Mouse (Mus musculus) lung, postnatal 0 days (tissue): ENCODE measurements around the gene Ccser1.

Experiments
- CTCF ChIP-seq: IDR thresholded peaks from 2 replicates; pipeline ENCODE4 v1.5.1; 2016; ENCODE audit warnings: antibody characterized with exemption, mild to moderate bottlenecking
- EP300 ChIP-seq: IDR thresholded peaks from 2 replicates; pipeline ENCODE4 v1.6.1; 2016; ENCODE audit warnings: antibody characterized with exemption, mild to moderate bottlenecking, control low read depth

DNA sequence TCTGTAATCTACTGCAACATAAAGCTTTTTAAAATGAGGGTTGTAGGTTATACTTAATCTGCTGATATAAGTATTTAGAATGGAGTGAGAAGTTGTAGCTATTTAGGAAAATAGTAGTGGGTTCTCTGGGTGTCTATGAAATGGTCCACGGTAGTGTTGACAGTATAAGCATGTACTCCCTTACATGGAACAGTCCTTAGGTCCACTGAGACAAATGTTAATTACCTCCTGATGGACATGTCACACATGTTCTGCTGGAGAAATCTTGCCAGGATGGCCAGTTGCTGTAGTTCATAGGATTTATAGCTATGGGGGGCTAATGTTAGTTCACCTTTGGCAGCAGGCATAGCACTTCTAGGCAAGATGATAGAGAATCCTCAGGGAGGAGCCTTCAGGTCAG lies 625.4 kb downstream of the Ccser1 start:
- TF ChIP-seq CTCF (no peak), EP300 (no peak)
